Comparison of ENCODE assay signal across 11 mouse cellular contexts in genomic region chr1:172143570-172143969, GRCm38 (mm10). TPM values are rescaled to one million over a fixed set of nuclear protein-coding genes. Genes with fewer than 3 reads are reported as not detected.
A peak's percentile ranks its signal among the peaks of the same experiment; 100 is the strongest.
DNase-seq lines count a peak whose midpoint lies in the region; ATAC-seq and TF ChIP-seq lines count a peak whose summit lies in the region.
"Had no signal": no experiment of that assay in that cellular context is flagged by ENCODE, and none has a peak within 500 bp of the region (broad histone marks: within the 10 kb centered on the region; RNA-seq: fewer than 3 reads in every experiment).

No protein-coding gene starts in this region.

- H3K4me1 ChIP-seq in intestine, postnatal 0 days (replicated peaks; ENCODE audit: control insufficient read depth, insufficient read depth, low read length) = no peaks in the 10 kb centered on the region
- no peaks in the 10 kb centered on the region for H3K4me1 ChIP-seq in intestine, embryonic 15.5 days (replicated peaks)
- peaks cover 10% of the 10 kb centered on the region for H3K4me1 ChIP-seq in G1E (ENCODE audit: insufficient read depth, low read depth, low read length)
- peaks cover 5% of the 10 kb centered on the region; the same call in 1 of the 2 replicates for H3K4me1 ChIP-seq in hindbrain, postnatal 0 days (ENCODE audit: insufficient read depth, low read length)
- H3K4me1 ChIP-seq in liver, adult 2 months (ENCODE audit: control insufficient read depth, insufficient read depth, low read length) = peaks cover 4% of the 10 kb centered on the region
- H3K4me1 ChIP-seq: stomach, embryonic 15.5 days had no signal

- no peak overlapping the region for H3K9ac ChIP-seq in intestine, postnatal 0 days (ENCODE audit: low read depth, low read length)
- H3K9ac ChIP-seq in intestine, embryonic 15.5 days = no peak overlapping the region
- H3K9ac ChIP-seq in hindbrain, postnatal 0 days (replicated peaks; ENCODE audit: low read length) = no peak overlapping the region
- H3K9ac ChIP-seq in liver, adult 2 months (ENCODE audit: low read depth, low read length) = no peak overlapping the region
- H3K9ac ChIP-seq: embryonic facial prominence, embryonic 13.5 days; limb, embryonic 15.5 days; stomach, embryonic 15.5 days had no signal

- ATAC-seq in intestine, postnatal 0 days = no peak
- ATAC-seq in intestine, embryonic 15.5 days = no peak
- ATAC-seq in G1E (ENCODE audit: extremely low read depth, insufficient number of reproducible peaks, low FRiP score, poor library complexity, severe bottlenecking) = peak; percentile 54; the same call in 1 of the 2 replicates
- no peak for ATAC-seq in hindbrain, postnatal 0 days

- no peak overlapping the region for H3K27ac ChIP-seq in intestine, postnatal 0 days (ENCODE audit: low read depth, low read length)
- H3K27ac ChIP-seq in intestine, embryonic 15.5 days = no peak overlapping the region
- no peak overlapping the region for H3K27ac ChIP-seq in hindbrain, postnatal 0 days
- H3K27ac ChIP-seq in liver, adult 2 months (replicated peaks; ENCODE audit: insufficient read depth, low read depth, low read length) = no peak overlapping the region
- H3K27ac ChIP-seq: embryonic facial prominence, embryonic 13.5 days; limb, embryonic 15.5 days; stomach, embryonic 15.5 days had no signal

- no peaks in the 10 kb centered on the region for H3K36me3 ChIP-seq in intestine, postnatal 0 days (ENCODE audit: control insufficient read depth, insufficient read depth)
- no peaks in the 10 kb centered on the region for H3K36me3 ChIP-seq in intestine, embryonic 15.5 days
- peaks cover 2% of the 10 kb centered on the region for H3K36me3 ChIP-seq in G1E (replicated peaks)
- H3K36me3 ChIP-seq in hindbrain, postnatal 0 days (ENCODE audit: insufficient read depth, low read length) = no peaks in the 10 kb centered on the region
- H3K36me3 ChIP-seq in liver, adult 2 months (ENCODE audit: control insufficient read depth, insufficient read depth, low read length) = no peaks in the 10 kb centered on the region
- H3K36me3 ChIP-seq: embryonic facial prominence, embryonic 13.5 days; limb, embryonic 15.5 days; stomach, embryonic 15.5 days had no signal

- peak; percentile 81 for TF ChIP-seq CTCF in intestine, postnatal 0 days (IDR thresholded peaks at IDR 0.05; ENCODE audit: low read depth)
- no peak for TF ChIP-seq CTCF in G1E (IDR thresholded peaks at IDR 0.05; ENCODE audit: low read depth, low read length)
- TF ChIP-seq CTCF in hindbrain, postnatal 0 days (IDR thresholded peaks at IDR 0.05; ENCODE audit: low read depth) = peak; percentile 75
- TF ChIP-seq CTCF in liver, adult 2 months (IDR thresholded peaks at IDR 0.05; ENCODE audit: low read depth, low read length) = peak; percentile 48

- no peak for TF ChIP-seq POLR2A in liver, adult 2 months (IDR thresholded peaks at IDR 0.05; ENCODE audit: extremely low read depth, insufficient read depth, low read length)

- H3K79me2 ChIP-seq in liver, adult 2 months (ENCODE audit: control insufficient read depth, insufficient read depth, low read length) = peaks cover 4% of the 10 kb centered on the region; the same call in 1 of the 2 replicates

- no peaks in the 10 kb centered on the region for H3K27me3 ChIP-seq in intestine, postnatal 0 days (replicated peaks; ENCODE audit: control insufficient read depth, insufficient read depth, low read length)
- H3K27me3 ChIP-seq in intestine, embryonic 15.5 days (replicated peaks) = no peaks in the 10 kb centered on the region
- H3K27me3 ChIP-seq in G1E (ENCODE audit: insufficient read depth, low read length) = no peaks in the 10 kb centered on the region
- H3K27me3 ChIP-seq in hindbrain, postnatal 0 days (ENCODE audit: insufficient read depth, low read length) = no peaks in the 10 kb centered on the region
- no peaks in the 10 kb centered on the region for H3K27me3 ChIP-seq in liver, adult 2 months (ENCODE audit: control insufficient read depth, insufficient read depth, low read length)
- H3K27me3 ChIP-seq: embryonic facial prominence, embryonic 13.5 days; limb, embryonic 15.5 days; stomach, embryonic 15.5 days had no signal

- H3K9me3 ChIP-seq in intestine, postnatal 0 days (ENCODE audit: control insufficient read depth) = no peaks in the 10 kb centered on the region
- no peaks in the 10 kb centered on the region for H3K9me3 ChIP-seq in intestine, embryonic 15.5 days
- H3K9me3 ChIP-seq in G1E (replicated peaks) = no peaks in the 10 kb centered on the region
- no peaks in the 10 kb centered on the region for H3K9me3 ChIP-seq in hindbrain, postnatal 0 days (ENCODE audit: low read length)
- H3K9me3 ChIP-seq: embryonic facial prominence, embryonic 13.5 days; limb, embryonic 15.5 days; stomach, embryonic 15.5 days had no signal

- no peak overlapping the region for H3K4me2 ChIP-seq in intestine, postnatal 0 days (replicated peaks; ENCODE audit: low read depth)
- H3K4me2 ChIP-seq in intestine, embryonic 15.5 days (replicated peaks) = no peak overlapping the region
- H3K4me2 ChIP-seq in hindbrain, postnatal 0 days (ENCODE audit: low read depth, low read length) = no peak overlapping the region
- H3K4me2 ChIP-seq: embryonic facial prominence, embryonic 13.5 days; limb, embryonic 15.5 days; stomach, embryonic 15.5 days had no signal

- WGBS in intestine, postnatal 0 days = 24% methylated on average over 1 of the region's 1 CpGs
- 31% methylated on average over 1 of the region's 1 CpGs for WGBS in intestine, embryonic 15.5 days
- 40% methylated on average over 1 of the region's 1 CpGs for WGBS in hindbrain, postnatal 0 days
- WGBS in liver, adult 2 months = 2% methylated on average over 1 of the region's 1 CpGs

- peak; percentile 40 for DNase-seq in G1E (ENCODE audit: low spot score)
- DNase-seq in cerebellum, adult 9-11 months = peak; percentile 62
- DNase-seq in hindbrain, postnatal 0 days (ENCODE audit: low spot score) = peak; percentile 67
- DNase-seq in liver, adult 2 months (ENCODE audit: extremely low read depth, low read depth, low spot score) = peak; percentile 69
- peak; percentile 31 for DNase-seq in right cerebral cortex, postnatal 25 days
- DNase-seq in ovary, postnatal 10 days (ENCODE audit: low spot score) = no peak

- H3K4me3 ChIP-seq in intestine, postnatal 0 days (ENCODE audit: low read depth, low read length) = no peak overlapping the region
- H3K4me3 ChIP-seq in intestine, embryonic 15.5 days (replicated peaks) = no peak overlapping the region
- no peak overlapping the region for H3K4me3 ChIP-seq in G1E (ENCODE audit: low read depth, low read length)
- no peak overlapping the region for H3K4me3 ChIP-seq in hindbrain, postnatal 0 days (ENCODE audit: low read length)
- H3K4me3 ChIP-seq in liver, adult 2 months (ENCODE audit: insufficient read depth, low read depth, low read length) = no peak overlapping the region
- H3K4me3 ChIP-seq: embryonic facial prominence, embryonic 13.5 days; limb, embryonic 15.5 days; stomach, embryonic 15.5 days had no signal

RNA-seq across cellular contexts. Expression of gene Dcaf8, which starts 4.3 kb away (rescaled TPM):
- 48.6 and 50.8 TPM in 2 replicates for polyA plus RNA-seq in intestine, postnatal 0 days (2015; fragmentation: Nextera tagmentation; extraction: Ambion mirVana)
- polyA plus RNA-seq in intestine, embryonic 15.5 days (2015; fragmentation: Nextera tagmentation; extraction: Ambion mirVana) = 98.2 and 101 TPM in 2 replicates
- total RNA-seq in G1E (2014; fragmentation: Nextera tagmentation) (82.2 and 116 TPM in 2 replicates), G1E (2017) (120 and 124 TPM in 2 replicates)
- 47.8 and 60.1 TPM in 2 replicates for polyA plus RNA-seq in G1E (2012)
- total RNA-seq in hindbrain, postnatal 0 days (2014; rRNA removed) = 67.1 and 73.0 TPM in 2 replicates
- polyA plus RNA-seq in hindbrain, postnatal 0 days (2015; fragmentation: Nextera tagmentation; extraction: Ambion mirVana) = 73.1 and 79.1 TPM in 2 replicates
- 92.7 and 95.6 TPM in 2 replicates for total RNA-seq in liver, adult 2 months (2014; rRNA removed)
- 48.5 and 54.1 TPM in 2 replicates for polyA plus RNA-seq in liver, adult 2 months (2012; rRNA removed)

RNA-seq across cellular contexts. Expression of gene Pex19, which starts 17.0 kb away (rescaled TPM):
- polyA plus RNA-seq in intestine, postnatal 0 days (2015; fragmentation: Nextera tagmentation; extraction: Ambion mirVana) = 132 and 134 TPM in 2 replicates
- 143 and 144 TPM in 2 replicates for polyA plus RNA-seq in intestine, embryonic 15.5 days (2015; fragmentation: Nextera tagmentation; extraction: Ambion mirVana)
- total RNA-seq in G1E (2014; fragmentation: Nextera tagmentation) (47.6 and 55.4 TPM in 2 replicates), G1E (2017) (51.8 and 54.2 TPM in 2 replicates)
- polyA plus RNA-seq in G1E (2012) = 12.5 and 24.9 TPM in 2 replicates
- total RNA-seq in hindbrain, postnatal 0 days (2014; rRNA removed) = 185 and 203 TPM in 2 replicates
- polyA plus RNA-seq in hindbrain, postnatal 0 days (2015; fragmentation: Nextera tagmentation; extraction: Ambion mirVana) = 140 and 144 TPM in 2 replicates
- total RNA-seq in liver, adult 2 months (2014; rRNA removed) = 87.3 and 92.5 TPM in 2 replicates
- polyA plus RNA-seq in liver, adult 2 months (2012; rRNA removed) = 99.3 and 113 TPM in 2 replicates
